Mouse (Mus musculus) forebrain, embryonic 14.5 days (tissue): ENCODE data around the gene Aarsd1. TPM values are rescaled to one million over a fixed set of nuclear protein-coding genes. Genes with fewer than 3 reads are reported as not detected.
"Not testable (repeated sequence)": the region's sequence is repeated elsewhere in the genome, so short reads cannot be mapped to it uniquely, and the experiment has no call there.

Experiments
- ATAC-seq: fragments of 200-750 bp; cut with Nextera tagmentation; 2 replicates; pipeline ENCODE4 v1.8.0; 2017; ENCODE audit warnings: mild to moderate bottlenecking, moderate library complexity
- DNase-seq: peaks from one replicate; pipeline ENCODE4 v3.0.0-alpha.2; 2015; ENCODE audit warnings: low spot score
- H3K27ac ChIP-seq: fragments of 300-500 bp; sonication (generic); 2 replicates; pipeline ENCODE4 v1.5.1; 2014; ENCODE audit warnings: low read depth, mild to moderate bottlenecking, control low read depth, low read length, moderate library complexity
- H3K27me3 ChIP-seq: fragments of 300-500 bp; sonication (generic); replicated peaks from 2 replicates; pipeline ENCODE4 v1.6.1; 2014; ENCODE audit warnings: low read length, control low read depth, mixed read lengths; ENCODE audit not compliant: control insufficient read depth, insufficient read depth
- H3K36me3 ChIP-seq: fragments of 300-500 bp; sonication (generic); 2 replicates; pipeline ENCODE4 v1.6.1; 2014; ENCODE audit warnings: low read length, control low read depth; ENCODE audit not compliant: control insufficient read depth, insufficient read depth
- H3K4me1 ChIP-seq: fragments of 300-500 bp; sonication (generic); 2 replicates; pipeline ENCODE4 v1.6.1; 2014; ENCODE audit warnings: antibody characterized with exemption, low read length, control low read depth; ENCODE audit not compliant: control insufficient read depth, insufficient read depth
- H3K4me2 ChIP-seq: fragments of 300-500 bp; sonication (generic); 2 replicates; pipeline ENCODE4 v1.6.1; 2014; ENCODE audit warnings: mild to moderate bottlenecking, control low read depth, low read length
- H3K4me3 ChIP-seq: fragments of 300-500 bp; sonication (generic); 2 replicates; pipeline ENCODE4 v1.5.1; 2014; ENCODE audit warnings: low read depth, low read length, control low read depth
- H3K9ac ChIP-seq: fragments of 300-500 bp; sonication (generic); 2 replicates; pipeline ENCODE4 v1.6.1; 2014; ENCODE audit warnings: mild to moderate bottlenecking, low read length, control low read depth, moderate library complexity
- H3K9me3 ChIP-seq: fragments of 300-500 bp; sonication (generic); replicated peaks from 2 replicates; pipeline ENCODE4 v1.6.1; 2016; ENCODE audit warnings: low read length, control low read depth, mixed read lengths; ENCODE audit not compliant: control insufficient read depth
- whole genome bisulfite sequencing: fragments of 180-500 bp; shearing (Covaris S2); extraction: QIAGEN DNeasy Blood & Tissue Kit; methylation state at CpG from one replicate; pipeline ENCODE4 v1.1.7; 2014; 5-methylcytosine and 5-hydroxymethylcytosine counted together
- polyA plus RNA-seq: library from polyadenylated mRNA; unstranded; fragments of >200 nt; fragmentation: Nextera tagmentation; extraction: Ambion mirVana; gene quantifications from 2 replicates; pipeline ENCODE4 v1.2.1, GENCODE M21; 2014

Gene Aarsd1
- polyA plus RNA-seq, 1 experiment from 2014 or later: 89.6 TPM

DNA sequence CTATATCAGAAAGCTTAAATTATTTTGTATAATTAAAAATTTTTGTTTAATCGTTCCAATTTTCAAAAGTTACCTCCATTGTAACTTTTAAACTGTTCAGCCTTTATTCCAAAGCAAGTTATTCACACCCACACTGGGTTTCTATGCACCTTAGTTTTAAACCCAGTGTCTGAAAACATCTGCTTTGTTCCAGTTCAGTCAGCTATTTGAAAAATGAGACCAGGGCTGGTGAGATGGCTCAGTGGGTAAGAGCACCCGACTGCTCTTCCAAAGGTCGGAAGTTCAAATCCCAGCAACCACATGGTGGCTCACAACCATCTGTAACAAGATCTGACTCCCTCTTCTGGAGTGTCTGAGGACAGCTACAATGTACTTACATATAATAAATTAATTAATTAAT, 20.6 kb upstream of the Aarsd1 start:
- WGBS: 55% methylated on average over 3 of the region's 3 CpGs
- not testable (repeated sequence) for DNase-seq, ATAC-seq

DNA sequence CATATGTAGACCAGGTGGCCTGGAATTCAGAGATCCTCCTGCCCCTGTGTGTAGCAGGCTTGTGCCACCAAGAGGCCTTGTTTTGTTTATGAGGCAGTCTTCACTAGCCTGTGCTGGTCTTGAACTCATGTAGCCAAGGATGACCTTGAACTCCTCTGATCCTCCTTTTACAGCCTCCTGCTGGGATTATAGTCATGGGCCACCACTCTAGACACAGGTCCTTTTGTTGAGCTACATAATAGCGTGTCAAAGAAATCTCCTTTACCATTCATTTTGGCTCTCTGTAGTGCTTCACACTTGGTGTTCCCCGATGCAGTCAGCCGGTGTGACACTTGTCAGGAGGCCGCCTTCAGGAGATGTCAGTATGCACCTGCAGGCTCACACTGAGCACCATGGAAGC, 19.5 kb upstream of the Aarsd1 start:
- Histone ChIP-seq H3K4me2 (no peak overlapping the region), H3K9ac (no peak overlapping the region), H3K36me3 (peaks cover 35% of the 10 kb centered on the region), H3K9me3 (no peaks in the 10 kb centered on the region), H3K27me3 (no peaks in the 10 kb centered on the region), H3K4me3 (no peak overlapping the region), H3K4me1 (no peaks in the 10 kb centered on the region), H3K27ac (no peak overlapping the region)
- WGBS: 51% methylated on average over 4 of the region's 4 CpGs
- ATAC-seq (no peak), DNase-seq (no peak)

More for the DNA sequence above, 20.6 kb upstream of the Aarsd1 start:
- H3K9me3 ChIP-seq, H3K9ac ChIP-seq, H3K4me3 ChIP-seq, H3K4me1 ChIP-seq, H3K27me3 ChIP-seq, H3K27ac ChIP-seq, H3K4me2 ChIP-seq: not testable (repeated sequence)
- peaks cover 28% of the 10 kb centered on the region for H3K36me3 ChIP-seq

DNA sequence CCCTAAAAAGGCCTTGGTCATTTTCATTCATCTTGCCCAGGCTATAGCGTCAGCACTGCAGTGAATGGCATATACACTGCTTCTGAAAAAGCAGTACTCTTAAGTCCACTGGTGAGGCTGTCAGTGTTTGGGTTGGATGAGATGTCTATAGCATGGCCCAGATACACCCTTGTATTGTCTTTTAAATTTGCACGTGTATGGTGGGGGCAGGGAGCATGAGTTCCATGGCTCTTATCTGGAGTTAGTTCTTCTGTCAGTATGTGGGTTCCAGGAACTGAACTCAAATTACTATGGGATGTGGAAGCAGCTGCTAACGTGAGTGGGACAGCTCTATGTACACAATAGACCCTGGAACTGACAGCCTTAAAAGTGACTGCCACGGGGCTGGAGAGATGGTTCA, 18.4 kb upstream of the Aarsd1 start:
- Histone ChIP-seq H3K4me3 (no peak overlapping the region), H3K9ac (no peak overlapping the region), H3K9me3 (no peaks in the 10 kb centered on the region), H3K4me2 (no peak overlapping the region), H3K36me3 (peaks cover 46% of the 10 kb centered on the region), H3K27ac (no peak overlapping the region), H3K27me3 (no peaks in the 10 kb centered on the region), H3K4me1 (no peaks in the 10 kb centered on the region)
- WGBS: 85% methylated on average over 4 of the region's 4 CpGs
- DNase-seq: no peak
- ATAC-seq: no peak

DNA sequence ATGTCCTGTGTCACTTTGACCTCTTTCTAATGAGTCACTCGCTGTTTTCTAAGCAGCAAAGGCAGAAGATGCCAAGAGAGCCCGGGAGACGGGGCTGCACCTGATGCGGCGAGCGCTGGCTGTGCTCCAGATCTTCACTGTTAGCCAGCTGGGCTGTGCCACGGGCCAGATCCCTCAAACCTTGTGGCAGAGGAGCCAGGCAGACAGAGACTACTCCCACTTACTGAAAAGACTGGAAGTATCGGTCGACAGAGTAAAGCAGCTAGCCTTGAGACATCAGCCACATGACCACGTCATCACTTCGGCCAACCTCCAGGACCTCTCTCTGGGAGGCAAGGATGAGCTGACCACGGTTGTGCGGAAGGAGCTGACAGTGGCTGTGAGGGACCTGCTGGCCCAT, 16.0 kb upstream of the Aarsd1 start:
- H3K9me3 ChIP-seq: no peaks in the 10 kb centered on the region
- no peaks in the 10 kb centered on the region for H3K27me3 ChIP-seq
- H3K27ac ChIP-seq: no peak overlapping the region
- H3K36me3 ChIP-seq: peaks cover 63% of the 10 kb centered on the region
- H3K9ac ChIP-seq: no peak overlapping the region
- WGBS: 88% methylated on average over 13 of the region's 13 CpGs
- DNase-seq (no peak), ATAC-seq (no peak)
- no peak overlapping the region for H3K4me2 ChIP-seq
- H3K4me1 ChIP-seq: no peaks in the 10 kb centered on the region
- no peak overlapping the region for H3K4me3 ChIP-seq

DNA sequence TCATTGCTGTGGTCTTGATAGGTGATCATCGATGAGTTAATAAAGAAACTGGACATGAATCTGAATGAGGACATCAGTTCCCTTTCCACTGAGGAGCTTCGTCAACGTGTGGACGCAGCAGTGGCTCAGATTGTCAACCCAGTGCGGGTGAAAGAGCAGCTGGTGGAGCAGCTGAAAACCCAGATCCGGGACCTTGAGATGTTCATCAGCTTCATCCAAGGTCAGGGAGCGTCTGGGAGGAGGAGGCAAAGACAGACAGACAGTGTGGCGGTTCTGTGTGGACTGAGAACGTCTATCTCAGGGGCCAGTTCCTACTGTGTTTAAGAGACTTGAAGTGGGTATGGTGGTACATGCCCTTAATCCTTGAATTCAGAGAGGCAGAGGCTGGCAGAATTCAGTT, 13.9 kb upstream of the Aarsd1 start:
- 93% methylated on average over 9 of the region's 9 CpGs for WGBS
- peaks cover 63% of the 10 kb centered on the region for H3K36me3 ChIP-seq

DNA sequence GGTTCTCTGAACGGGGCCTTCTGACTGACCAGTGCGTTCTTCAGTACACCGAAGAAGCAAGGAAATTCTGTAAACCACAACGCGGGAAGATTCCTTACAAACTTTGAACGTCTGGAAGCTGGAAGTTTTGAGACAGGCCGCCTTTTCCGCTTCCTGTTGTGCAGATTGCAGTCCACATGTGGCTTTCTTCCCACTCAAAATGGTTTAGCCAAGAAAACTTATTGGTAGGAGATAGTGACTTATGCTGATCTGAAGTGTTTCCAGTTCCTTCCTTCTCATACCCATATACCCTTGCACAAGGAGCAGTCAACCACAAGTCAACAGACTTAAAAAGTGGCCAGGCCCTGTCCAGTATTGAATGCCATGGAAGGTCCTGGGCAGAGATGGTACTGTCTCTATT, 8.8 kb upstream of the Aarsd1 start:
- Histone ChIP-seq H3K4me1 (peaks cover 22% of the 10 kb centered on the region), H3K9ac (peak overlapping the region; percentile 84; the same call in 1 of the 2 replicates), H3K4me2 (peak overlapping the region; percentile 89), H3K27ac (no peak overlapping the region), H3K9me3 (no peaks in the 10 kb centered on the region), H3K4me3 (peak overlapping the region; percentile 94), H3K36me3 (peaks cover 20% of the 10 kb centered on the region), H3K27me3 (no peaks in the 10 kb centered on the region)
- 74% methylated on average over 8 of the region's 8 CpGs for WGBS
- no peak for ATAC-seq
- DNase-seq: no peak

More for the DNA sequence above, 13.9 kb upstream of the Aarsd1 start:
- Histone ChIP-seq H3K4me1 (peaks cover 8% of the 10 kb centered on the region), H3K4me3 (no peak overlapping the region), H3K9me3 (no peaks in the 10 kb centered on the region), H3K9ac (no peak overlapping the region), H3K27ac (no peak overlapping the region), H3K27me3 (no peaks in the 10 kb centered on the region), H3K4me2 (no peak overlapping the region)
- DNase-seq (no peak), ATAC-seq (no peak)

DNA sequence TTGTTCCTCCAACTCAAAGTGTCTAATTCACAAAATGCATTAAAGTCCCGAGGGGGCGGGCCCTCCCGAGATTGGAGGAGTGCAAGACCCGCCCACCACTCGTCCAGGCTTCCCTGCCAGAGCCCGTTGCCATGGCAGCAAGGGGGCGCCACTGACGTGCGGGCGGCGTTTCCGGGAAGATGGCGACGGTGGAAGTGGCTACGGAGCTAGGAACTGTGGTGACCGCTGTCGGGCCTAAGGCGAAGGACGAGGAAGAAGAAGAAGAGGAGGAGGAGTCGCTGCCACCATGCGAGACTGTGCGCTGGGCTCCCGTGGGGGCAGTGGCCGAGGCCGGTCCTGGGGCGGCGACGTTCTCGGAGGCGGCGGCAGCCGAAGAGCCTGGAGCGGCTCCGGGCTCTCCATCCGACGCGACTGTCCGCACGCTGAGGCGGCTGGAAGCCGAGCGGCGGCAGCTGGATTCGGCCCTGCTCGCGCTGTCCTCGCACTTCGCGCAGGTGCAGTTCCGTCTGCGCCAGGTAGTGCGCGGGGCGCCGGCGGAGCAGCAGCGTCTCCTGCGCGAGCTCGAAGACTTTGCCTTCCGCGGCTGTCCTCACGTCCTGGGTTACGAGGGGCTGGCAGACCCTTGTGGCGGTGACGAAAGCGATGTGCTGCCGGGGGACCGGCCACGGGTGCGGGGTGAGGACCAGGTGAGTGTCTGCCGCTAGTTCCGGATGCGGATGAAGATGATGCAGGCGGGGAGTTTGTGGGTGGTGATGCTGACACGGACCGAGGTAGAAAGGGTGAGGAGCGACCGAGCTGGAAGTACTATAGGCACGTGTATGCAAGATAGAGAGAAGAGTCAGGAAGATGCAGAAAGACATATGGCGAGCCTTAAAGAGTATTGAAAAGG, 7.8 kb upstream of the Aarsd1 start, which contains the start of the genes Rundc1 and Ptges3l:
Gene Rundc1, plus strand, starts transcription at position 161 of the 889 bp plus-strand sequence.
Gene Ptges3l, minus strand, starts transcription at position 409 of the 889 bp plus-strand sequence.
- under 1% methylated on average over 69 of the region's 81 CpGs for WGBS
- Histone ChIP-seq H3K9me3 (no peaks in the 10 kb centered on the region), H3K4me2 (peak within 1 kb of the TSS; percentile 89), H3K36me3 (peaks cover 11% of the 10 kb centered on the region), H3K27ac (peak within 1 kb of the TSS; percentile 75), H3K4me3 (peak within 1 kb of the TSS; percentile 94), H3K9ac (peak within 1 kb of the TSS; percentile 84), H3K4me1 (peaks cover 22% of the 10 kb centered on the region), H3K27me3 (no peaks in the 10 kb centered on the region)
- ATAC-seq (peak; percentile 96), DNase-seq (peak; percentile 98)

DNA sequence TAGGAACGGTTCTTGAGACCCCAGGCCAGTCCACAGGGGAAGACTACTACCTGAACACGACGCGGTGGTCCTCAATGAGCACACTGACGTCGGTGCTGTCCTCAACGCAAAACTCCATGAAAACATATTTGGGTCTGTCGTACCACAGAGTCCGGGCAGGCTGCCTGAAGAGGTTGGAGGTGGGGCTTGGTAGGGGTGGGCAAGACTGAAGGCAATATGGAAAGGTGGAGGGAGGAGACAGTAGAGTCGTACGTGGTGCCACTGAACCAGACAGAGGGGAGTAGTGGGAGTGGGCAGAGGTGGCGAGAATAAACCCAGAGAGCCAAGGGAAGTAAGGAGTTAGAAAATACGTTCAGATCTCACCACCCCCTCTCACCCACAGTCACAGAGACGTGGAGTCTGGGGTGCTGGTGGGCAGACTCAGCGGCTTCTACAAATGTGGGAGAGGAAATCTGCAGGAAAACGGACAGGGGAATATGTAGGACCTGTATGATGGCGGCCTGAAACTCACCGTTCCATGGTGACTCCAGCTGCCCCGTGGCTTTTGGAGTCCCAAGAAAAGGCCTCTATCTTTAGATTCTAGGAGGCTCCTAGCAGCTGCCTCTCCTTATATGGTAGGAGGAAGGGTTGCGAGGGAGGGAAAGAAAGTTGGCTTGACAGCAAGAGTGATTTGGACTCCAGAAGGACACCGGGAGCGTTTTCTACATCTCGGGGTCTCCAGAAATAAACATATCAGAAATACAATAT, 6.9 kb upstream of the Aarsd1 start, which contains the start of gene Gm27029:
Gene Gm27029, minus strand, starts transcription at position 692 of the 747 bp plus-strand sequence.
- Histone ChIP-seq H3K4me1 (peaks cover 22% of the 10 kb centered on the region), H3K4me2 (peak within 1 kb of the TSS; percentile 89), H3K4me3 (peak within 1 kb of the TSS; percentile 94), H3K9ac (peak within 1 kb of the TSS; percentile 84), H3K27ac (peak within 1 kb of the TSS; percentile 75), H3K27me3 (no peaks in the 10 kb centered on the region), H3K9me3 (no peaks in the 10 kb centered on the region), H3K36me3 (0 out of 2 replicates have a peak, but pooled peaks cover 4% of the 10 kb centered on the region)
- 6% methylated on average over 23 of the region's 23 CpGs for WGBS
- DNase-seq: no peak
- peak; percentile 32 for ATAC-seq
